In the genomic region with DNA sequence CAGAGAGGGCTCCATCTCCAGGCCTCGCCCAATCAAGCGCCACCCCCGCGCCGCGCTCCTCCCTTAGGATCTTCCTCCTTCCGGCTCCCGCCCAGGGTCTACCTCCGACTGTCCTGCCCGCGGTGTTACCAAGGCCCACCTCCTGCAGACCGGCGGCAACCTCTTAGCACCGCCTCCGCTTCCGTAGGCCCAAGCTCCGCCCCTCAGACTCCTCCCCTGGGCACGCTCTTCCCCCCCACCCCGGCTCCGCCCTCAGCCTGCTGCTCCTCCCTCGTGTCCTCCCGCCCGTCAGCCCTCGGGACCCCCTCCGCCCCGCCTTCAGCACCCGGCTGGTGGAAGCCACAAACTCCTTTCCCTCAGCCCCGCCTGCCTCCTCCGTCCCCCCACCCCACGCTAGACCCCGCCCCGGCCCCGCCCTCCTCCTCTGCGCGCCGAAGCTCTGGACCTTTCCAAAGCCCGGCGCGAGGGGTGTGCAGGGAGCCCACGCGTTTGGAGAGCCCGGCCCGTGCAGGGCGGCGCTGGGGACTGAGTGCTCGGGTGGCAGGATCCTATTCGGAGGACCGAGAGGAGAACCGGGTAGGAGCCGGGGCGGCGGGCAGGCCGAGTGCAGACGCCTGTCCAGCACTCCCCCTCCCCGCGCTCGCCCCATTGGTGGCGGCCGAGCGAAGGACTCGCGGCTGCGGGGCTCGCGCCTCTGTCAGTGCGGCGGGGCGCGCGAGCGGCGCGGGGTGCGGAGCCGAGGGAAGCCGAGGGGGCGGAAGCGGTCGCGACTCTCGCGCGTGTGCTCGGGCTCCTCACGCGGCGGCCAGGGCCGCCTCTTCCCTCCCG, we compare ENCODE assay signal across 1 mouse cellular context.
TF ChIP-seq lines count a peak whose summit lies in the region.

TSS of gene Raly (plus strand) at position 441 of the 828 bp plus-strand sequence.
TSS of gene a (plus strand) at position 747 of the 828 bp plus-strand sequence.

TF ChIP-seq in CH12.LX, 34 proteins besides CTCF, POLR2A, EP300 and RAD21 (continued from another document):
- TF ChIP-seq RCOR1 (conservative IDR thresholded peaks at IDR 0.05; ENCODE audit: low read depth, low read length) (0 out of 2 replicates have a peak, but pooled peaks have one; percentile 27), TCF12 (IDR thresholded peaks at IDR 0.05; ENCODE audit: low read depth, low read length) (peak; percentile 99), HCFC1 (IDR thresholded peaks at IDR 0.05; ENCODE audit: low read depth, low read length) (peak; percentile 66), ZC3H11A (IDR thresholded peaks at IDR 0.05; ENCODE audit: low read depth, low read length) (no peak), PAX5 (IDR thresholded peaks at IDR 0.05; ENCODE audit: low read length) (no peak), ZMIZ1 (IDR thresholded peaks at IDR 0.05; ENCODE audit: low read depth, low read length) (peak; percentile 99), ZNF384 (IDR thresholded peaks at IDR 0.05; ENCODE audit: low read depth, low read length) (no peak), NRF1 (IDR thresholded peaks at IDR 0.05; ENCODE audit: low read depth, low read length) (peak; percentile 46; the same call in 1 of the 2 replicates), SIN3A (IDR thresholded peaks at IDR 0.05; ENCODE audit: low read length) (0 out of 2 replicates have a peak, but pooled peaks have one; percentile 17), MYC (IDR thresholded peaks at IDR 0.05; ENCODE audit: low read depth, low read length) (no peak), TBP (conservative IDR thresholded peaks at IDR 0.05; ENCODE audit: low read depth, low read length) (peak; percentile 90), IRF4 (IDR thresholded peaks at IDR 0.05; ENCODE audit: low read depth, low read length) (peak; percentile 10; the same call in 1 of the 2 replicates), MAX (IDR thresholded peaks at IDR 0.05; ENCODE audit: low read length) (peak; percentile 44; the same call in 1 of the 2 replicates), NELFE (IDR thresholded peaks at IDR 0.05; ENCODE audit: low read depth, low read length) (peak; percentile 97), CHD1 (IDR thresholded peaks at IDR 0.05; ENCODE audit: low read depth, low read length) (peak; percentile 99), E2F4 (IDR thresholded peaks at IDR 0.05; ENCODE audit: insufficient replicate concordance, low read depth, low read length) (peak; percentile 74; the same call in 1 of the 2 replicates), ELF1 (IDR thresholded peaks at IDR 0.05; ENCODE audit: low read depth, low read length) (peak; percentile 87), MAZ (IDR thresholded peaks at IDR 0.05; ENCODE audit: low read depth, low read length) (peak; percentile 95), POLR2AphosphoS2 (IDR thresholded peaks at IDR 0.05; ENCODE audit: low read depth, low read length) (peak; percentile 82; the same call in 1 of the 2 replicates)
